Mouse (Mus musculus) thymus, postnatal 36 days (tissue): ENCODE measurements around the gene Gm11172.
"Not testable (repeated sequence)": the region's sequence is repeated elsewhere in the genome, so short reads cannot be mapped to it uniquely, and the experiment has no call there.

ENCODE experiments used
- DNase-seq, 2 experiments: peaks; one replicate each; pipeline ENCODE4 v3.0.0; 2022; ENCODE audit warnings: mixed read lengths in 2 of 2

Gm11172 gene

DNA sequence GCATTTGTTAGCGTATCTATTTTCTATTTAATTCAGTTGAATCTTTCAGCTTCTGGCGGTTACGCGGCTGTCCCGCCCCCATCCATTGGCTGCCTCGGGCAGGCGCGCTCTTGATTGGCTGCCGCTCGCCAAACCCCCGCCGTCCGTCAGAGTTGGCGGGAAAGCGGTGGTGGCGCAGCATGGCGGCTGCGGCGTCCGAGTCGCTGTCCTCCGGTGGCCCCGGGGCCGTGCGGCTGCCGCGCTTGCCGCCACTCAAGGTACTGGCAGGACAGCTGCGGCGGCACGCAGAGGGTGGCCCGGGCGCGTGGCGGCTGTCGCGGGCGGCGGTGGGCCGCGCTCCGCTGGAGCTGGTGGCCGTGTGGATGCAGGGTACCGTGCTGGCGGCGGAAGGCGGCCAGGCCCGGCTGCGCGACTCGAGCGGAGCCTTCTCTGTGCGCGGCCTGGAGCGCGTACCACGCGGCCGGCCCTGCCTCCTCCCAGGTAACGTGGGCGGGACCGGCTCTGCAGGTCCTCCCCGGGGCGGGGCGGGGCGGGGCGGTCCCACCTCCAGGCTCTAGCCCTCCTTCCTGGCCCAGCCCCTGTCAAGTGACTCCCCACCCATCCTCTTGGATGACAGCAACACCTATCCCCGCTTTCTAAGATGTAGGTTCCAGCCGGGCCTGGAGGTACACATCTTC, 22.3 kb downstream of the Gm11172 start, which contains the start of gene Rmi2:
Gene Rmi2, plus strand, starts transcription at position 149 of the 677 bp plus-strand sequence.
- peak; percentile 90 to 93 for DNase-seq

GRCm38 (mm10) chr16:10836388-10836787, 23.7 kb downstream of the Gm11172 start:
- peak; percentile 66 to 81 for DNase-seq

- DNase-seq = no peak
Measured at GRCm38 (mm10) chr16:10837250-10837649, 24.5 kb downstream of the Gm11172 start.

GRCm38 (mm10) chr16:10837903-10838302, 25.2 kb downstream of the Gm11172 start:
- peak; percentile 67 to 79 for DNase-seq

GRCm38 (mm10) chr16:10838487-10839245, 26.0 kb downstream of the Gm11172 start:
- DNase-seq = no peak

- no peak for DNase-seq
Measured at GRCm38 (mm10) chr16:10840018-10840417, 27.3 kb downstream of the Gm11172 start.

- DNase-seq = no peak
Measured at GRCm38 (mm10) chr16:10842282-10842855, 29.7 kb downstream of the Gm11172 start.

DNA sequence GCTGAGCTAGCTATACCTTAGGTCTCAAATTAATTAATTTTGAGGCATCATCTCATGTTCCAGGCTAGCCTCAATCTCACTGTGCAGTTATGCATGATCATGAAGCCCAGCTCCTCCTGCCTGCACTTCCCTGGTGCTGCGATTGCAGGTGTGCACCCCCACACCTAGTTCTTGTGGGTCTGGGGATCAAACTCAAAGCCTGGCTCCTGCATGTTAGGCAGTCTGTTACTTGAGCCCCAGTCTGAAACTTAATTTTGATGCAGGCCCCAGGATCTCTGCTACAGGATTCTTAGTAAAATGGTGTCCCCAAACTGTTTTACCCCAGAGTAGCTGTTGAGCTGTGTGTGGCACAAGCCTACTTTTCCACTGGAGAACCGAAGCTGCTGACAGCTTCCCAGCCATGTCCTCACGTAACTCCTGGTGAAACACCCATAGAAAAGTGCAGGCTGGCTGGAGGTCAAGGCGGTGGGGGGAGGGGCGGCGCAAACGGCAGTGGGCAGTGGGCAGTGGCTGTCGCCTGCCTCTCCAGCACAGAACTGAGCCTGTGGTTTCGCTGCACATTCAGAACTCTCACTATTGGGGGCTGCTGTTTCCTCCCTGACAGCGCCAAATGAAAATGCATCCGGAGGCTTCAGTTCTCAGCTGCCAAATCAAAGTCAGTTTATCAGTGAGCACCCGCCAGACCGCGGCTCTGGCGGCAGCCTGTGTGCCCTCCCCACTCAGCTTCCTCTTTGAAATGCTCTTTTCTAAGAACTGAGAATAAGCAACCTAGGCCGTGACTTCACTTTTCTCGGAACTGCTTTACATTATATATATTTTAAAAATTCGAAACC, 31.0 kb downstream of the Gm11172 start:
- DNase-seq = peak; percentile 76 to 87

- DNase-seq = no peak
Measured at GRCm38 (mm10) chr16:10844319-10844670, 31.6 kb downstream of the Gm11172 start.

DNA sequence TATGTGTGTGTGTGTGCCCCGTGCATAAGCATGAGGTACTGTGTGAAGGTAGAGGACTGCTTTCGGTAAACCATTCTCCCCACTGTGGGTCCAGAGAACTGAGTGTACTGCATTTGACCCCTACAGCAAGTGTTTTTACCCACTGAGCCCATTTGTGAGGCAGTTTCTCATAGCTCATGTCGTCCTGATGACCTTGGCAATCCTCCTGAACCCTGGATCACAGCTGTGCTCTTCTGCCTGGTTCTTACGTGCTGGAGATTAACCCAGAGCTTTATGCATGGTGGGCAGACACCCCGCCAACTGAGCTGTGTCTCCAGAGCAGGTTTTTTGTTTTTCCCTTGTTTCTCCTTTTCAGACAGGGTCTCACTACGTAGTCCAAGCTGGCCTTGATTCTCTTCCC, 33.2 kb downstream of the Gm11172 start:
- DNase-seq = no peak

DNA sequence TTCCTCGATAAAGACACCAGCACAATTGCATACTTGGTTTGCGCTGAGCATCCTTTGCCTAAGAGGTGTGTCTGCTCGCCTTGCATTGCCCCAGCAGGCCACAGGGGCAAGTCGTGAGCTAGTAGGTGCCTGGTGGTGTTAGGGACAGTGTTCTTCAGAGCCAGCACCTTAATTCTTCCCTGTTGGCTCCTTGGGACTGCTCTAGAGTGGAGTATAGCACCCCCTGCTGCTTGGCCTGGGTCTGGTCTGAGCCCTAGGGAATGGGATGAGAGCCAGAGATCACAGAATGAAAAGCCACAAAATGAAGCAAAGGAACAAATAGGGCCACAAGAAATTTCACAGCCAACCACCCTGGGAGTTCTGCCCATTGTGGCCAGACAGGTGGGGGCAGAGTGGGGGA, 33.8 kb downstream of the Gm11172 start:
- DNase-seq = peak; percentile 79

DNA sequence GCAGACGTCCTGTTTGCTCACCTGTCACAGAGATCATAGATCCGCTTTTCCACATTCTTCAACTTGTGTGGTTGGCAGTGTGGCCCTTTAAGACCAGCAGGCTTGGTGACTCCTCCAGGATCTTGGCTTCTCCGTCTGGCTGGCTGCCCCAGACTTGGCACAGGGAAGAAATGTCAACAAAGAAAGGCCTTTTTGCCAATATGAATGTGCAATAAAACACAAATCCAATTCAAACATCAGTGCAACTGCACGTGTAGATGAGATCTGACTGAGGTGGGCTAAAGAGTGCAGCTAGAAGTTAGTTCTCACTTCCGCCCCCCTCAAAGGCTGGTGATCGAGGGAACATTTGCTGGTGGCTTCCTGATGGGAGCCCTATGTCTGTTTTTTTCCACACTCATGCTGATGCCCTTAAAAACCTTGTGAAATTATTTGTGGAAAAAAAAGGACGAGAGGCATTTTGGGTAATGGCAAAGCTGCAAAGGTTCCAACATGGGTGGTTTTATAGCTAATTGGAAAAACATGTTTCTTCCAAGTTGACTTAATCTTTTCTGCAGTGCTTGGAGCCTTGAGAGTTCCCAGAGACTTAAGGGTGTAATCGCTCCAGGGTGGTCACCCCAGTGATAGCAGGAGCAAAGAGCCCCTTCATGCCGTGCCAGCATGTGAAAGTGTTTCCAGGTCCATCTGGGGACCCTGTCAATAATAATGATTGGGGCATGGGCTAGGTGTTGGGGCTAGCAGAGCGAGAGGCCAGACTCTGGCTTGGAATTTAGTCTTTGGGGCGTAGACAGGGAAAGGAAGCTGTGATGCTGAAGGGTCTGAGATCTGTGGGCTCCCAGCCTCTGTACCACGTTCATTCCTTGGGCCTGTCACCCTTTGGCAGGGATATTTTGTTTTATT, 37.5 kb downstream of the Gm11172 start:
- no peak for DNase-seq

- no peak for DNase-seq
Measured at GRCm38 (mm10) chr16:10850905-10851304, 38.2 kb downstream of the Gm11172 start.

DNA sequence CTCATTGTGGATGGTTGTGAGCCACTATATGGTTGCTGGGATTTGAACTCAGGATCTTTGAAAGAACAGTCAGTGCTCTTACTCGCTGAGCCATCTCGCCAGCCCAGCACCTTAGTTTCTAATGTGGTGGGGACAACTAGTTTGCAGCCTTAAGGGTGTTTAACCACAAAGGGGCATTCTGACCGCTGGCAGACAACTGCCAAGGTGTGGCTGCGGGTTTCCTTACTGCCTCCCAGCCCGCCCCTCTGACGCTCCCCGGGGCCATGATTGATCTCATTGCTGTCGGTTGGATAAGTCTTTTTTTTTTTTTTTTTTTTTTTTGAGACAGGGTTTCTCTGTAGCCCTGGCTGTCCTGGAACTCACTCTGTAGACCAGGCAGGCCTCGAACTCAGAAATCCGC, 39.5 kb downstream of the Gm11172 start:
- DNase-seq = not testable (repeated sequence)

- no peak for DNase-seq
Measured at GRCm38 (mm10) chr16:10859726-10860245, 47.1 kb downstream of the Gm11172 start.

GRCm38 (mm10) chr16:10861408-10861807, 48.7 kb downstream of the Gm11172 start:
- no peak for DNase-seq
